Mouse (Mus musculus) bone marrow macrophage, adult 2 months (primary cell): ENCODE measurements around the gene Lrrn1.

Source experiments
- CTCF ChIP-seq: IDR thresholded peaks from 2 replicates; pipeline ENCODE4 v1.5.1; 2012; ENCODE audit warnings: low read depth, mild to moderate bottlenecking, low read length, moderate library complexity
- POLR2A ChIP-seq: IDR thresholded peaks from 2 replicates; pipeline ENCODE4 v1.6.1; 2012; ENCODE audit warnings: mild to moderate bottlenecking, low read depth, low read length, borderline replicate concordance

DNA sequence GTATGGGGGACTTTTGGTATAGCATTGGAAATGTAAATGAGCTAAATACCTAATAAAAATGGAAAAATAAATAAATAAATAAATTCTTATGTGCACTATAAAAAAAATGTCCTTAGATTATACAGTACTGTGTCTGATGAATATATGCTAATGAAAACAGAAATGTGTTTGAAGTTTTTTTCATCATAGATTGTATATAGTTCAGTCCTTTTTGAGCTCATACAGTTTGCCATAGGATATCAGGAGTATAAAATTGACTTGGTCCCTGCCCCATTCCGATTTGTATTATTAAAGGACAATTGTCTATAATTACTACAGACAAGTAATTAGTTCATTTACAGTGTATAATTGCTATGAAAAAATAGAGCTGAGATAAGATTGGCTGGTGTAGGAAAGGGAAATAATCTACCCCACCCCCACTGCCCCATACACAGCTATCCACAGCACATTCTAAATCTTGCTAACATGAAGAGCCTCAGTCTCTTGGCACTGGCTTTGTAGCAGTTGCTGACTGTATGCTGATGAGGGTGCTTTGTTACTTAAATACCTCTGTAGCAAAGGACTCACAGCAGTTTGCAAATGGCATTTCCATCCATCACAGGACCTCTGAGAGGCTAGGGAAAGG lies 54.3 kb downstream of the Lrrn1 start:
- TF ChIP-seq CTCF, result no peak
- no peak for TF ChIP-seq POLR2A
